Mouse (Mus musculus) heart, embryonic 12.5 days (tissue): Measurements from ENCODE around the gene Wdr91. TPM values are rescaled to one million over a fixed set of nuclear protein-coding genes. Genes with fewer than 3 reads are reported as not detected.

Experiments
- ATAC-seq: fragments of 200-750 bp; cut with Nextera tagmentation; 2 replicates; pipeline ENCODE4 v1.8.0; 2017; ENCODE audit warnings: moderate TSS enrichment, moderate library complexity; ENCODE audit not compliant: insufficient number of reproducible peaks, low FRiP score
- H3K27ac ChIP-seq: fragments of 300-500 bp; sonication (generic); 2 replicates; pipeline ENCODE4 v1.5.1; 2016; ENCODE audit warnings: mild to moderate bottlenecking, moderate library complexity; ENCODE audit not compliant: poor library complexity, severe bottlenecking
- H3K27me3 ChIP-seq: fragments of 300-500 bp; sonication (generic); replicated peaks from 2 replicates; pipeline ENCODE4 v1.6.1; 2016; ENCODE audit warnings: mild to moderate bottlenecking, moderate library complexity
- H3K36me3 ChIP-seq: fragments of 300-500 bp; sonication (generic); 2 replicates; pipeline ENCODE4 v1.6.1; 2016; ENCODE audit warnings: mild to moderate bottlenecking, moderate library complexity
- H3K4me1 ChIP-seq: fragments of 300-500 bp; sonication (generic); replicated peaks from 2 replicates; pipeline ENCODE4 v1.6.1; 2016; ENCODE audit warnings: mild to moderate bottlenecking
- H3K4me2 ChIP-seq: fragments of 300-500 bp; sonication (generic); 2 replicates; pipeline ENCODE4 v1.6.1; 2016; ENCODE audit warnings: mild to moderate bottlenecking, moderate library complexity
- H3K4me3 ChIP-seq: fragments of 300-500 bp; sonication (generic); 2 replicates; pipeline ENCODE4 v1.5.1; 2016; ENCODE audit warnings: mild to moderate bottlenecking
- H3K9ac ChIP-seq: fragments of 300-500 bp; sonication (generic); 2 replicates; pipeline ENCODE4 v1.6.1; 2016; ENCODE audit warnings: mild to moderate bottlenecking, moderate library complexity
- H3K9me3 ChIP-seq: fragments of 300-500 bp; sonication (generic); replicated peaks from 2 replicates; pipeline ENCODE4 v1.6.1; 2016; ENCODE audit warnings: mild to moderate bottlenecking, moderate library complexity
- WGBS: fragments of 180-500 bp; shearing (Covaris S2); methylation state at CpG from one replicate; pipeline ENCODE4 v1.1.7; 2016; 5-methylcytosine and 5-hydroxymethylcytosine counted together
- polyA plus RNA-seq: library from polyadenylated mRNA; unstranded; fragments of >200 nt; fragmentation: Nextera tagmentation; extraction: Ambion mirVana; gene quantifications from 2 replicates; pipeline ENCODE4 v1.2.1, GENCODE M21; 2016

Wdr91 gene
- polyA plus RNA-seq, 1 experiment from 2014 or later, result 10.7 TPM

- 0 out of 2 replicates have a peak, but pooled peaks cover 3% of the 10 kb centered on the region for H3K36me3 ChIP-seq
- no peaks in the 10 kb centered on the region for H3K9me3 ChIP-seq
- no peak overlapping the region for H3K4me3 ChIP-seq
- no peak overlapping the region for H3K27ac ChIP-seq
- 67% methylated on average over 20 of the region's 20 CpGs for WGBS
- H3K9ac ChIP-seq, result no peak overlapping the region
- ATAC-seq, result no peak
- peaks cover 49% of the 10 kb centered on the region for H3K4me1 ChIP-seq
- no peaks in the 10 kb centered on the region for H3K27me3 ChIP-seq
- H3K4me2 ChIP-seq, result no peak overlapping the region
Observed at GRCm38 (mm10) chr6:34868507-34869217, 42.0 kb downstream of the Wdr91 start.

- no peak overlapping the region for H3K4me2 ChIP-seq
- 0 out of 2 replicates have a peak, but pooled peaks cover 3% of the 10 kb centered on the region for H3K36me3 ChIP-seq
- no peak overlapping the region for H3K27ac ChIP-seq
- no peak overlapping the region for H3K4me3 ChIP-seq
- peaks cover 55% of the 10 kb centered on the region for H3K4me1 ChIP-seq
- H3K27me3 ChIP-seq, result no peaks in the 10 kb centered on the region
- H3K9ac ChIP-seq, result no peak overlapping the region
- no peaks in the 10 kb centered on the region for H3K9me3 ChIP-seq
- ATAC-seq, result no peak
- WGBS, result 70% methylated on average over 10 of the region's 10 CpGs
Observed at GRCm38 (mm10) chr6:34867995-34868350, 42.7 kb downstream of the Wdr91 start.

DNA sequence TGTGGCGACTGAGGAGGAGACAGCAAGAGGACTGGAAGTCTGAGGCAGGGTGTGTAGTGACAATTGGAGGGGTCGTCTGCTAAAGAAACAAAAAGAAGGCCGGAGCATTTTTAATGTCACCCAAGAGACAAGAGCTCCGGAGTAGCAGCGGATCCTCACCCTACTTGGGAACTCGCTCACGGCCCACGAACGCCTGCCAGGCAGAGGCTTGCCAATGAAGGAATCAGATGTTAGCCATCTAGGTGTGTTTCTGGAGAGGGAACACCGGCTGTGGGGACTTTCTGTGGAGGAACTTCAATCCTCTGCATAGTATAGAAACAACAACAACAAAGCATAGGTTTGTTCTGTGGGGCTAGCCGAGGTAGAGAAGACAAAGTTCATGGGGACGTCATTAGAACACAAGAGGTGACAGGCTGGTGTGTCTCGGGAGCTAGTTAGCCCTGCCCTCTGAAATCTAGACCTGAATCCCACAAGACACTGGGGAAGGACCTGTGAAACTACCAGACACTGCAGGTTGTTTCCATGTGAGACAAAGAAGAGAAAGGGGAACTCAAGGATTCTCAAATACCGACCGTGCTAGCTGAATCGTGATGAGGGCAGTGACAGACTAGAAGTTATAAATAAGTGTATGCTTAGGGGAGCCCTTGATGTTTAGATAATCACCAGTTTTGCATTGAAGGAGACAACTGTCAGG is 43.2 kb downstream of the Wdr91 start:
- no peak overlapping the region for H3K27ac ChIP-seq
- H3K27me3 ChIP-seq, result no peaks in the 10 kb centered on the region
- no peak overlapping the region for H3K4me2 ChIP-seq
- no peaks in the 10 kb centered on the region for H3K36me3 ChIP-seq
- no peaks in the 10 kb centered on the region for H3K9me3 ChIP-seq
- H3K4me3 ChIP-seq, result no peak overlapping the region
- H3K9ac ChIP-seq, result no peak overlapping the region
- H3K4me1 ChIP-seq, result peaks cover 60% of the 10 kb centered on the region
- ATAC-seq, result no peak
- WGBS, result 81% methylated on average over 16 of the region's 16 CpGs

DNA sequence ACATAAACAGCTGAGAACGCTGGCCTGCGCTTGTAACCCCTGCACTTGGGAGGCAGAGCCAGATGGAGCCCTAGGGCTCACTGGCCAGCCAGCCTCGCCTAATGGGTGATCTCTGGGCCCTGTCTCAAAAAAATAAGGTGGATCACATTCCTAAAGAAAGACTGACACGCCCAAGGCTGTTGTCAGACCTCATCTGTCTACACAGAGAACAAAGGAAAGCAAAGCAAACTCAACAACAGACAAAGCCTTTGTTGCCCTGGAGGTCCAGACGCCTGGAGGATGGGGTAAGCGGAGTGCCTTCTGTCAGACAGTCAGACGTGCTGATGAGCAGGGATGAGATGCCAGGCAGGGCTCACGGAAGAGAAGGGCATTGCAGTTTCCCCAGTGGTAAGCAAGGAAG is 43.9 kb downstream of the Wdr91 start:
- H3K4me1 ChIP-seq, result peaks cover 62% of the 10 kb centered on the region
- H3K36me3 ChIP-seq, result no peaks in the 10 kb centered on the region
- H3K4me2 ChIP-seq, result no peak overlapping the region
- H3K27ac ChIP-seq, result no peak overlapping the region
- no peaks in the 10 kb centered on the region for H3K9me3 ChIP-seq
- H3K4me3 ChIP-seq, result no peak overlapping the region
- H3K9ac ChIP-seq, result no peak overlapping the region
- ATAC-seq, result no peak
- WGBS, result 62% methylated on average over 8 of the region's 8 CpGs
- no peaks in the 10 kb centered on the region for H3K27me3 ChIP-seq

GRCm38 (mm10) chr6:34865711-34866593 is 44.7 kb downstream of the Wdr91 start:
- no peaks in the 10 kb centered on the region for H3K9me3 ChIP-seq
- H3K4me1 ChIP-seq, result peaks cover 62% of the 10 kb centered on the region
- no peaks in the 10 kb centered on the region for H3K27me3 ChIP-seq
- no peak overlapping the region for H3K4me3 ChIP-seq
- no peak overlapping the region for H3K4me2 ChIP-seq
- WGBS, result 42% methylated on average over 7 of the region's 7 CpGs
- H3K9ac ChIP-seq, result no peak overlapping the region
- peak overlapping the region; percentile 74 for H3K27ac ChIP-seq
- no peaks in the 10 kb centered on the region for H3K36me3 ChIP-seq
- peak; percentile 75 for ATAC-seq

- Histone ChIP-seq H3K9me3 (no peaks in the 10 kb centered on the region), H3K4me3 (no peak overlapping the region), H3K4me1 (peaks cover 58% of the 10 kb centered on the region), H3K4me2 (no peak overlapping the region), H3K27ac (peak overlapping the region; percentile 74), H3K36me3 (no peaks in the 10 kb centered on the region), H3K27me3 (no peaks in the 10 kb centered on the region), H3K9ac (no peak overlapping the region)
- no peak for ATAC-seq
- WGBS, result 47% methylated on average over 5 of the region's 5 CpGs
Observed at GRCm38 (mm10) chr6:34865213-34865612, 45.5 kb downstream of the Wdr91 start.

DNA sequence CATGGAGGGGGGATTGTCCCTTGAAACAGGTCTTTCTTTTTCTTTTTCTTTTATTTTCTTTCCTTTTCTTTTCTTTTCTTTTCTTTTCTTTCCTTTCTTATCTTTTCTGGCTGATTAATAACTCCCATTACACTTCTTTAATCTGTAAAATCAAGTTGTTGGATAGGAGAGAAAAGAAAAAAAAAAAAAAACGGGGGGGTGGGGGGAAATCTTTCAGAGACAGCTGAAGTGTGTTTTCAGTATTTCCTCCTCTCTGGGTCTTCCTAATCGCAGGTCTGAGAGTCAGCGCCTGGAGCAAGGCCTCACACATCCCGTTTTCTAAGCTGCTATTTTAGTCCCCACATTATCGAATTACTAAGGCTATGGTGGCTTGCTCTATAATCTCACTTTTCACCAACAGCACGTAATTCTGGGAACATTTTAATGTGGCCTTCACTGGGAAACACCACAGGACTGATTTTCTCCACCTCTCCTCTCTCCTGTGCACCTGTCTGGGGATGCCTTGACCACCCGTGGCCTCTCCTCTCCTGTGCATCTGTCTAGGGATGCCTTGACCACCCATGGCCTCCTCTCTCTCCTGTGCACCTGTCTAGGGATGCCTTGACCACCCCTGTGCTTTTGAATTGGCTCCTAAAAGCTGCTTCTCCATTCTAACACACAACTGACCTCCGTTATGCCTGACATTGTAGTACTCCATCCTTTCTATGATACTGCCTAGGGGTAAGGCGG is 46.7 kb downstream of the Wdr91 start:
- no peak overlapping the region for H3K4me2 ChIP-seq

DNA sequence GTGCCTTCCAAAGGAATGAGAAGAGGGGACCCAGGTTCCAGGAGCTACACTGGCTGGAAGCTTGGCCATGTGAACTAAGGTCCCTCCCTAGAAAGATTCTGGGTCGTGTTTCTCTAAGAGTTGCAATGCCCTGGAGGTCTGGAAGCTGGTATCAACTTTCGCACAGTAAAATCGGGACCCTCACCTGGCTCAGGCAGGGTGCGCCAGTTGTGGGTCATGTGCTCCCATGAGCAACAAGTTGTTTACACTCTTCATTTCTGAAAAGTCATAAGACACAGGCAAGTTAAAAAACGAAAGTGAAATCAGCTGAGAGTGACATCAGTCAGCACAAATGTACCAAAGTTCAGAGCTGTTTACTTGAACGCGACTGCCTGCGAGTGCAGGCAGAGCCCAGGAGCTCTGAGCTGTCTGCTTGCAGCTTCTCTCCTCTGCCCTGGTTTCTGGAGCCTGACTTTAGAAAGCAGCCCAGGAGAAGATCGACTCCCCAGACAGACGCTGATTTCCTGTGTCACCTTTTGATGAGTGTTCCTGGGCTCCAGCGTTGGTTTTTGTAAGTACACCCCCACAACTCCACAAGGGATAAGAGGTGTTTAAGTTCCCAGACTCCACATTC is 47.8 kb downstream of the Wdr91 start, which contains the start of gene Tmem140:
Tmem140 (plus strand) TSS at position 356 of the 613 bp plus-strand sequence.
- Histone ChIP-seq H3K4me2 (peak within 1 kb of the TSS; percentile 55), H3K27ac (no peak within 1 kb of the TSS)
- ATAC-seq, result no peak

More for the DNA sequence above, 46.7 kb downstream of the Wdr91 start:
- peaks cover 46% of the 10 kb centered on the region for H3K4me1 ChIP-seq
- no peak overlapping the region for H3K9ac ChIP-seq
- H3K4me3 ChIP-seq, result no peak overlapping the region
- WGBS, result 50% methylated on average over 9 of the region's 9 CpGs
- H3K27ac ChIP-seq, result no peak overlapping the region
- H3K27me3 ChIP-seq, result no peaks in the 10 kb centered on the region
- no peak for ATAC-seq
- no peaks in the 10 kb centered on the region for H3K9me3 ChIP-seq
- no peaks in the 10 kb centered on the region for H3K36me3 ChIP-seq

GRCm38 (mm10) chr6:34862381-34862780 is 48.3 kb downstream of the Wdr91 start:
- no peaks in the 10 kb centered on the region for H3K27me3 ChIP-seq
- H3K4me2 ChIP-seq, result peak overlapping the region; percentile 55; the same call in 1 of the 2 replicates
- no peaks in the 10 kb centered on the region for H3K36me3 ChIP-seq
- H3K4me1 ChIP-seq, result peaks cover 35% of the 10 kb centered on the region
- no peaks in the 10 kb centered on the region for H3K9me3 ChIP-seq
- no peak overlapping the region for H3K9ac ChIP-seq
- ATAC-seq, result no peak
- 92% methylated on average over 6 of the region's 6 CpGs for WGBS
- no peak overlapping the region for H3K27ac ChIP-seq
- no peak overlapping the region for H3K4me3 ChIP-seq

More for the DNA sequence above, 47.8 kb downstream of the Wdr91 start, which contains the start of gene Tmem140:
- 38% methylated on average over 11 of the region's 11 CpGs for WGBS
- no peaks in the 10 kb centered on the region for H3K27me3 ChIP-seq
- H3K4me1 ChIP-seq, result peaks cover 37% of the 10 kb centered on the region
- H3K9ac ChIP-seq, result no peak within 1 kb of the TSS
- H3K9me3 ChIP-seq, result no peaks in the 10 kb centered on the region
- no peaks in the 10 kb centered on the region for H3K36me3 ChIP-seq
- peak within 1 kb of the TSS; percentile 8; the same call in 1 of the 2 replicates for H3K4me3 ChIP-seq

DNA sequence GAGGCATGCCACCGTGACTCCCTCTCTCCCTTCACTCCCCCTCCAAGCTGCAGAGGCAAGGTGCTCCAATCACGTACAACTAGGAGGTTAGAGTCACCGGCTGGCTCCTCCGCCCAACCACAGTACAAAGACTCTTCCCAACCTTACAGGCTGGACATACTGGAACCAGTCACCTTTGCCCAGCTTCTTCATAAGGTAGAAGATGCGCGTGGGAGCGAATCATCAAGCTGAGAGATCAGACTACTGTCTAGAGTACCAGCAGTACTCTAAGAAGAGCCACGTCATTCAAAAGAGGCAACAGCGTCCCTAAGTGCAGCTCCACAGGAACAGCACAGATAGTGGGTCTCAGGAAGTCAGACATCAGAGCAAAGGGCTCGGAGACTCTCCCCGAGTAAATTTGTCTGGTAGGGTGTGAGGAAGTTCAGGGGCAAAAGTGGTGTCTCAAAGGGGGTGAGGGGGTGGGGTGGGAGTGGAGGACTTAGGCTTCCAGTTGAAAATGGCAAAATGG is 49.1 kb downstream of the Wdr91 start:
- Histone ChIP-seq H3K9me3 (no peaks in the 10 kb centered on the region), H3K4me1 (peaks cover 30% of the 10 kb centered on the region), H3K9ac (no peak overlapping the region), H3K4me3 (no peak overlapping the region), H3K27ac (no peak overlapping the region), H3K4me2 (no peak overlapping the region), H3K36me3 (no peaks in the 10 kb centered on the region), H3K27me3 (no peaks in the 10 kb centered on the region)
- 78% methylated on average over 11 of the region's 11 CpGs for WGBS
- ATAC-seq, result no peak
